Mouse (Mus musculus): Measurements from ENCODE around the gene Polr3e. TPM values are rescaled to one million over a fixed set of nuclear protein-coding genes. Genes with fewer than 3 reads are reported as not detected.
"Not testable (repeated sequence)": the region's sequence is repeated elsewhere in the genome, so short reads cannot be mapped to it uniquely, and the experiment has no call there.

Polr3e gene
- total and polyA plus RNA-seq, 2 experiments from 2014 or later, result 20.9 to 31.2 TPM

- not testable (repeated sequence) for DNase-seq; ATAC-seq; H3K27ac ChIP-seq (ENCODE audit: low read depth, low read length); H3K9me3 ChIP-seq (ENCODE audit: low read length); H3K9ac ChIP-seq; H3K4me3 ChIP-seq (ENCODE audit: low read depth, low read length); H3K4me2 ChIP-seq (ENCODE audit: low read depth); H3K36me3 ChIP-seq (ENCODE audit: insufficient read depth); H3K4me1 ChIP-seq (ENCODE audit: insufficient read depth); H3K27me3 ChIP-seq (ENCODE audit: insufficient read depth, low read length)
- 0 out of 2 replicates have a peak, but pooled peaks have one; percentile 11 for TF ChIP-seq CTCF (IDR thresholded peaks at IDR 0.05; ENCODE audit: low read depth)
- 77% methylated on average over 3 of the region's 3 CpGs for whole genome bisulfite sequencing
Observed at GRCm38 (mm10) chr7:120910172-120910571, 7.4 kb upstream of the Polr3e start.

GRCm38 (mm10) chr7:120911268-120911667, 6.3 kb upstream of the Polr3e start:
- not testable (repeated sequence) for ATAC-seq

GRCm38 (mm10) chr7:120913332-120913731, 4.2 kb upstream of the Polr3e start:
- H3K27me3 ChIP-seq (ENCODE audit: insufficient read depth, low read length), result no peaks in the 10 kb centered on the region
- H3K4me1 ChIP-seq (ENCODE audit: insufficient read depth), result no peaks in the 10 kb centered on the region
- TF ChIP-seq CTCF (IDR thresholded peaks at IDR 0.05; ENCODE audit: low read depth), result peak; percentile 21; the same call in 1 of the 2 replicates
- no peak overlapping the region for H3K4me2 ChIP-seq (ENCODE audit: low read depth)
- 39% methylated on average over 1 of the region's 1 CpGs for WGBS
- H3K9ac ChIP-seq, result no peak overlapping the region
- DNase-seq (no peak), ATAC-seq (no peak)
- H3K4me3 ChIP-seq (ENCODE audit: low read depth, low read length), result no peak overlapping the region
- no peak overlapping the region for H3K27ac ChIP-seq (ENCODE audit: low read depth, low read length)
- no peaks in the 10 kb centered on the region for H3K36me3 ChIP-seq (ENCODE audit: insufficient read depth)
- H3K9me3 ChIP-seq (ENCODE audit: low read length), result no peaks in the 10 kb centered on the region

More at GRCm38 (mm10) chr7:120911268-120911667, 6.3 kb upstream of the Polr3e start:
- not testable (repeated sequence) for H3K4me2 ChIP-seq (ENCODE audit: low read depth); H3K4me3 ChIP-seq (ENCODE audit: low read depth, low read length); DNase-seq; H3K27ac ChIP-seq (ENCODE audit: low read depth, low read length); H3K36me3 ChIP-seq (ENCODE audit: insufficient read depth); H3K9me3 ChIP-seq (ENCODE audit: low read length); H3K27me3 ChIP-seq (ENCODE audit: insufficient read depth, low read length); H3K9ac ChIP-seq; H3K4me1 ChIP-seq (ENCODE audit: insufficient read depth)
- WGBS, result 98% methylated on average over 6 of the region's 6 CpGs

GRCm38 (mm10) chr7:120916262-120916875, 1.2 kb upstream of the Polr3e start:
- H3K4me3 ChIP-seq (ENCODE audit: low read depth, low read length), result no peak overlapping the region
- H3K9me3 ChIP-seq (ENCODE audit: low read length), result no peaks in the 10 kb centered on the region
- TF ChIP-seq CTCF (IDR thresholded peaks at IDR 0.05; ENCODE audit: low read depth), result no peak
- DNase-seq (no peak), ATAC-seq (no peak)
- no peaks in the 10 kb centered on the region for H3K36me3 ChIP-seq (ENCODE audit: insufficient read depth)
- H3K27me3 ChIP-seq (ENCODE audit: insufficient read depth, low read length), result no peaks in the 10 kb centered on the region
- H3K9ac ChIP-seq, result no peak overlapping the region
- H3K4me2 ChIP-seq (ENCODE audit: low read depth), result 0 out of 2 replicates have a peak overlapping the region, but pooled peaks have one; percentile 76
- WGBS, result 22% methylated on average over 11 of the region's 11 CpGs
- H3K27ac ChIP-seq (ENCODE audit: low read depth, low read length), result no peak overlapping the region
- H3K4me1 ChIP-seq (ENCODE audit: insufficient read depth), result 0 out of 2 replicates have a peak, but pooled peaks cover 5% of the 10 kb centered on the region

- Histone ChIP-seq H3K27ac (ENCODE audit: low read depth, low read length) (no peak overlapping the region), H3K4me1 (ENCODE audit: insufficient read depth) (0 out of 2 replicates have a peak, but pooled peaks cover 5% of the 10 kb centered on the region), H3K4me2 (ENCODE audit: low read depth) (peak overlapping the region; percentile 76), H3K36me3 (ENCODE audit: insufficient read depth) (no peaks in the 10 kb centered on the region), H3K9ac (peak overlapping the region; percentile 79; the same call in 1 of the 2 replicates), H3K9me3 (ENCODE audit: low read length) (no peaks in the 10 kb centered on the region), H3K27me3 (ENCODE audit: insufficient read depth, low read length) (no peaks in the 10 kb centered on the region), H3K4me3 (ENCODE audit: low read depth, low read length) (peak overlapping the region; percentile 93)
- DNase-seq (no peak), ATAC-seq (no peak)
- WGBS, result 5% methylated on average over 12 of the region's 12 CpGs
- no peak for TF ChIP-seq CTCF (IDR thresholded peaks at IDR 0.05; ENCODE audit: low read depth)
Observed at GRCm38 (mm10) chr7:120917279-120917591, 309 bp upstream of the Polr3e start.

GRCm38 (mm10) chr7:120918526-120918962, 1.0 kb downstream of the Polr3e start:
- DNase-seq (peak; percentile 82), ATAC-seq (peak; percentile 34; the same call in 1 of the 2 replicates)
- H3K9me3 ChIP-seq (ENCODE audit: low read length), result no peaks in the 10 kb centered on the region
- peak overlapping the region; percentile 93 for H3K4me3 ChIP-seq (ENCODE audit: low read depth, low read length)
- H3K27ac ChIP-seq (ENCODE audit: low read depth, low read length), result peak overlapping the region; percentile 81; the same call in 1 of the 2 replicates
- peak overlapping the region; percentile 76 for H3K4me2 ChIP-seq (ENCODE audit: low read depth)
- peak overlapping the region; percentile 79 for H3K9ac ChIP-seq
- 6% methylated on average over 10 of the region's 10 CpGs for WGBS
- no peak for TF ChIP-seq CTCF (IDR thresholded peaks at IDR 0.05; ENCODE audit: low read depth)
- H3K27me3 ChIP-seq (ENCODE audit: insufficient read depth, low read length), result no peaks in the 10 kb centered on the region
- no peaks in the 10 kb centered on the region; the same call in 1 of the 2 replicates for H3K36me3 ChIP-seq (ENCODE audit: insufficient read depth)
- 0 out of 2 replicates have a peak, but pooled peaks cover 5% of the 10 kb centered on the region for H3K4me1 ChIP-seq (ENCODE audit: insufficient read depth)

GRCm38 (mm10) chr7:120933110-120933509, 15.6 kb downstream of the Polr3e start:
- Histone ChIP-seq H3K27ac (ENCODE audit: low read depth, low read length) (no peak overlapping the region), H3K4me1 (ENCODE audit: insufficient read depth) (no peaks in the 10 kb centered on the region), H3K4me3 (ENCODE audit: low read depth, low read length) (no peak overlapping the region), H3K9me3 (ENCODE audit: low read length) (no peaks in the 10 kb centered on the region), H3K27me3 (ENCODE audit: insufficient read depth, low read length) (no peaks in the 10 kb centered on the region), H3K9ac (no peak overlapping the region), H3K36me3 (ENCODE audit: insufficient read depth) (peaks cover 92% of the 10 kb centered on the region), H3K4me2 (ENCODE audit: low read depth) (no peak overlapping the region)
- DNase-seq (no peak), ATAC-seq (no peak)
- WGBS, result 91% methylated on average over 7 of the region's 7 CpGs
- no peak for TF ChIP-seq CTCF (IDR thresholded peaks at IDR 0.05; ENCODE audit: low read depth)
